Mouse (Mus musculus) midbrain, embryonic 15.5 days (tissue): ENCODE results near the gene Zfp697. TPM values are rescaled to one million over a fixed set of nuclear protein-coding genes. Genes with fewer than 3 reads are reported as not detected.
A peak's percentile ranks its signal among the peaks of the same experiment; 100 is the strongest.
"Not testable (repeated sequence)": the region's sequence is repeated elsewhere in the genome, so short reads cannot be mapped to it uniquely, and the experiment has no call there.

ENCODE experiments used
- ATAC-seq: fragments of 200-750 bp; cut with Nextera tagmentation; replicated peaks from 2 replicates; pipeline ENCODE4 v1.8.0; 2017; ENCODE audit warnings: moderate TSS enrichment
- H3K27ac ChIP-seq: fragments of 300-500 bp; sonication (generic); 2 replicates; pipeline ENCODE4 v1.5.1; 2015; ENCODE audit warnings: mild to moderate bottlenecking, inconsistent platforms
- H3K27me3 ChIP-seq: fragments of 300-500 bp; sonication (generic); replicated peaks from 2 replicates; pipeline ENCODE4 v1.6.1; 2015; ENCODE audit warnings: inconsistent platforms
- H3K36me3 ChIP-seq: fragments of 300-500 bp; sonication (generic); replicated peaks from 2 replicates; pipeline ENCODE4 v1.6.1; 2015; ENCODE audit warnings: inconsistent platforms
- H3K4me1 ChIP-seq: fragments of 300-500 bp; sonication (generic); 2 replicates; pipeline ENCODE4 v1.6.1; 2015; ENCODE audit warnings: inconsistent platforms
- H3K4me2 ChIP-seq: fragments of 300-500 bp; sonication (generic); 2 replicates; pipeline ENCODE4 v1.6.1; 2015; ENCODE audit warnings: inconsistent platforms, mild to moderate bottlenecking, moderate library complexity
- H3K4me3 ChIP-seq: fragments of 300-500 bp; sonication (generic); 2 replicates; pipeline ENCODE4 v1.5.1; 2015; ENCODE audit warnings: mild to moderate bottlenecking, inconsistent platforms
- H3K9ac ChIP-seq: fragments of 300-500 bp; sonication (generic); 2 replicates; pipeline ENCODE4 v1.6.1; 2015; ENCODE audit warnings: mild to moderate bottlenecking, inconsistent platforms
- H3K9me3 ChIP-seq: fragments of 300-500 bp; sonication (generic); 2 replicates; pipeline ENCODE4 v1.6.1; 2016; ENCODE audit warnings: inconsistent platforms
- WGBS: fragments of 180-500 bp; shearing (Covaris S2); methylation state at CpG from one replicate; pipeline ENCODE4 v1.1.7; 2015; ENCODE audit warnings: mixed read lengths; 5-methylcytosine and 5-hydroxymethylcytosine counted together
- polyA plus RNA-seq: library from polyadenylated mRNA; unstranded; fragments of >200 nt; fragmentation: Nextera tagmentation; extraction: Ambion mirVana; gene quantifications from 2 replicates; pipeline ENCODE4 v1.2.1, GENCODE M21; 2015

Gene Zfp697
- polyA plus RNA-seq, 1 experiment from 2014 or later, result 19.8 TPM

GRCm38 (mm10) chr3:98428928-98429525, 46.8 kb downstream of the Zfp697 start:
- Histone ChIP-seq H3K9me3 (no peaks in the 10 kb centered on the region), H3K27me3 (peaks cover 6% of the 10 kb centered on the region; the same call in 1 of the 2 replicates), H3K36me3 (no peaks in the 10 kb centered on the region), H3K4me1 (peaks cover 23% of the 10 kb centered on the region), H3K9ac (no peak overlapping the region), H3K27ac (no peak overlapping the region), H3K4me3 (no peak overlapping the region), H3K4me2 (peak overlapping the region; percentile 85)
- ATAC-seq, result no peak
- 30% methylated on average over 8 of the region's 8 CpGs for WGBS

GRCm38 (mm10) chr3:98434088-98434816, 52.0 kb downstream of the Zfp697 start:
- H3K27me3 ChIP-seq, result 0 out of 2 replicates have a peak, but pooled peaks cover 1% of the 10 kb centered on the region
- H3K9me3 ChIP-seq, result no peaks in the 10 kb centered on the region
- H3K36me3 ChIP-seq, result no peaks in the 10 kb centered on the region
- H3K27ac ChIP-seq, result no peak overlapping the region
- H3K4me1 ChIP-seq, result no peaks in the 10 kb centered on the region
- ATAC-seq, result no peak
- no peak overlapping the region for H3K4me2 ChIP-seq
- 0% methylated on average over 1 of the region's 1 CpGs for WGBS
- no peak overlapping the region for H3K4me3 ChIP-seq
- no peak overlapping the region for H3K9ac ChIP-seq

DNA sequence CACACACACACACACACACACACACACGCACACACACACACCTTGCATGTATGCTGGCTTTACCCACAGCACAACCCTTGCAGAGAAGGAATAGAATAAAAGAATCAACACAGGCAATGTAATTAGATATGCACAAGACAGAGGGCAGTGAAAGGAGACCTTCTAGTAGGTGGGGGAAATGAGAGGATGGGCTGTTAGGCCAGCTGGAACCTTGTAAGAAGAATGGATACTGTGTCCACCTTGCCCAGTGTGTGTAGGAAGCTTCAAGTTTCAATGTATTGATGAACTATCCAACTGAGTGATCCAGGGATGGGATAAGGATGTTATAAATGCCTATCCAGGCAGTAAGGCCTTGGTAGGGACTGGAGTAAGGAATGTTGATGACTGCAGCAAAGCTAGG, 52.8 kb downstream of the Zfp697 start:
- no peak; the same call in 1 of the 2 replicates for ATAC-seq
- H3K36me3 ChIP-seq, result no peaks in the 10 kb centered on the region
- WGBS, result 90% methylated on average over 1 of the region's 1 CpGs

DNA sequence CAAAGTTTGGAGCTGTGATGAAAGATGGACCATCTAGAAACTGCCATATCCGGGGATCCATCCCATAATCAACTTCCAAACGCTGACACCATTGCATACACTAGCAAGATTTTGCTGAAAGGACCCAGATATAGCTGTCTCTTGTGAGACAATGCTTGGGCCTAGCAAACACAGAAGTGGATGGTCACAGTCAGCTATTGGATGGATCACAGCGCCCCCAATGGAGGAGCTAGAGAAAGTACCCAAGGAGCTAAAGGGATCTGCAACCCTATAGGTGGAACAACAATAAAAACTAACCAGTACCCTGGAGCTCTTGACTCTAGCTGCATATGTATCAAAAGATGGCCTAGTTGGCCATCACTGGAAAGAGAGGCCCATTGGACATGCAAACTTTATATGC, 60.0 kb downstream of the Zfp697 start:
- H3K27ac ChIP-seq, H3K9ac ChIP-seq, H3K9me3 ChIP-seq, ATAC-seq, H3K4me1 ChIP-seq, H3K36me3 ChIP-seq, H3K4me2 ChIP-seq, H3K4me3 ChIP-seq, H3K27me3 ChIP-seq: not testable (repeated sequence)
- WGBS, result 47% methylated on average over 3 of the region's 3 CpGs

More for the DNA sequence above, 52.8 kb downstream of the Zfp697 start:
- Histone ChIP-seq H3K9me3 (no peaks in the 10 kb centered on the region), H3K27ac (no peak overlapping the region), H3K9ac (no peak overlapping the region), H3K4me1 (no peaks in the 10 kb centered on the region), H3K4me2 (no peak overlapping the region), H3K4me3 (no peak overlapping the region), H3K27me3 (no peaks in the 10 kb centered on the region)

GRCm38 (mm10) chr3:98443149-98443779, 61.0 kb downstream of the Zfp697 start:
- H3K27ac ChIP-seq, H3K4me3 ChIP-seq, H3K4me1 ChIP-seq, H3K36me3 ChIP-seq, H3K27me3 ChIP-seq, H3K9ac ChIP-seq, H3K9me3 ChIP-seq, H3K4me2 ChIP-seq: not testable (repeated sequence)
- peak; percentile 62 for ATAC-seq
- WGBS, result 9% methylated on average over 3 of the region's 3 CpGs

- not testable (repeated sequence) for H3K9ac ChIP-seq, H3K36me3 ChIP-seq, H3K9me3 ChIP-seq, H3K4me1 ChIP-seq, H3K4me2 ChIP-seq, H3K4me3 ChIP-seq, H3K27ac ChIP-seq, H3K27me3 ChIP-seq
- 0 out of 2 replicates have a peak, but pooled peaks have one; percentile 42 for ATAC-seq
- WGBS, result 73% methylated on average over 1 of the region's 1 CpGs
Measured at GRCm38 (mm10) chr3:98443924-98444323, 61.7 kb downstream of the Zfp697 start.

- WGBS, result 64% methylated on average over 5 of the region's 5 CpGs
- not testable (repeated sequence) for H3K4me1 ChIP-seq, H3K27me3 ChIP-seq, H3K9me3 ChIP-seq, H3K27ac ChIP-seq, H3K9ac ChIP-seq, H3K36me3 ChIP-seq, H3K4me2 ChIP-seq, ATAC-seq, H3K4me3 ChIP-seq
Measured at GRCm38 (mm10) chr3:98453786-98454185, 71.5 kb downstream of the Zfp697 start.

DNA sequence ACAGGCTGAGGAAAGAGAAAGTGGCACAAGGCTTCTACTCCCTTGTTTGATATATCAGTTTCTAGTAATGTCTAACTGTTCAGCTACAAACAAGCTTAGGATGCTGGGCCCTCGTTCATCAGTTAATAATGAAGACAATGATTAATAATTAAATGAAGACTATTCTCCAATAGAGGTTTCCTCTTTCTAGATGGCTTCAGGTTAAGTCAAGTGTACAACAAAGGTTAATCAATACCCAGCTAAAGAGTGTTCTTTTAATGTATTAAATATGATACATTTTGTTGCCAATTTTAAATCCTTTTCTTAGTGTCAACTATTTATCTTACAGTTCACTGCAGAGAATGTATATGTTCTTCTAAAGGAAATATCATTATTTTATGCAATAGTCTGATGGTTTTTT, 74.8 kb downstream of the Zfp697 start, which contains the start of gene Gm4450:
Gm4450 (minus strand) TSS at position 101 of the 400 bp plus-strand sequence.
- not testable (repeated sequence) for H3K9me3 ChIP-seq, H3K27ac ChIP-seq, ATAC-seq, H3K9ac ChIP-seq, H3K4me3 ChIP-seq, H3K36me3 ChIP-seq, H3K4me2 ChIP-seq, H3K27me3 ChIP-seq, H3K4me1 ChIP-seq
- WGBS, result 88% methylated on average over 1 of the region's 1 CpGs

GRCm38 (mm10) chr3:98469323-98469722, 87.1 kb downstream of the Zfp697 start:
- ATAC-seq, H3K36me3 ChIP-seq, H3K9ac ChIP-seq, H3K4me2 ChIP-seq, H3K27me3 ChIP-seq, H3K9me3 ChIP-seq, H3K27ac ChIP-seq, H3K4me3 ChIP-seq, H3K4me1 ChIP-seq: not testable (repeated sequence)
- WGBS, result 50% methylated on average over 1 of the region's 2 CpGs

- not testable (repeated sequence) for H3K4me3 ChIP-seq, H3K9ac ChIP-seq, ATAC-seq, H3K27ac ChIP-seq, H3K4me1 ChIP-seq, H3K27me3 ChIP-seq, H3K4me2 ChIP-seq, H3K36me3 ChIP-seq, H3K9me3 ChIP-seq
- WGBS, result no CpG with 5 or more reads among the region's 1 CpGs
Measured at GRCm38 (mm10) chr3:98471057-98471456, 88.8 kb downstream of the Zfp697 start.

GRCm38 (mm10) chr3:98471499-98471898, 89.2 kb downstream of the Zfp697 start:
- H3K4me2 ChIP-seq, result not testable (repeated sequence)

DNA sequence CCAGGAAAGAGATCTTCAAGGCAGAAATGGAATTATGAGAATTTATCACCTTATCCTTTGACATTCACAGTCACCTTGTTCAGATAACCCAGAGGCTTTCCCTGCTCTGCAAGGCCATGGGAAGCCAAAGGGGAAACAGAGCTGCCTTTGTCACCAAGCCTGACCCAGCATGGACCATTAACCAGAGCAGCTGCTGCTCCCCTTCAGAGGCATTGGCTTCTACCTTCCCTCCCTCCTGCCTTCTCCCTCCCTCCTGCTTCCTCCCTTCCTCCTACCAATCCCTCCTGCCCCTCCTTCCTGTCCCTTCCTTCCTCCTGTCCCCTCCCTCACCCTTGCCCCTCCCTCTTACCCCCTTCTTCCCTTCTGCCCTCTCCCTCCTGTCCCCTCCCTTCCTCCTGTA, 111.9 kb downstream of the Zfp697 start:
- H3K9ac ChIP-seq, ATAC-seq, H3K27me3 ChIP-seq, H3K4me1 ChIP-seq, H3K9me3 ChIP-seq, H3K36me3 ChIP-seq, H3K4me3 ChIP-seq, H3K27ac ChIP-seq, H3K4me2 ChIP-seq: not testable (repeated sequence)

More at GRCm38 (mm10) chr3:98471499-98471898, 89.2 kb downstream of the Zfp697 start:
- not testable (repeated sequence) for H3K9ac ChIP-seq, H3K9me3 ChIP-seq, H3K36me3 ChIP-seq, H3K4me3 ChIP-seq, H3K27me3 ChIP-seq, ATAC-seq, H3K4me1 ChIP-seq, H3K27ac ChIP-seq

GRCm38 (mm10) chr3:98495055-98495454, 112.8 kb downstream of the Zfp697 start:
- not testable (repeated sequence) for H3K9ac ChIP-seq, H3K9me3 ChIP-seq, H3K4me2 ChIP-seq, H3K4me3 ChIP-seq, H3K4me1 ChIP-seq, H3K36me3 ChIP-seq, H3K27ac ChIP-seq, ATAC-seq, H3K27me3 ChIP-seq
